Mouse (Mus musculus) stomach, postnatal 0 days (tissue): Measurements from ENCODE around the gene Acad11. TPM values are rescaled to one million over a fixed set of nuclear protein-coding genes. Genes with fewer than 3 reads are reported as not detected.

Source experiments
- ATAC-seq: fragments of 200-750 bp; cut with Nextera tagmentation; 2 replicates; pipeline ENCODE4 v1.8.0; 2017; ENCODE audit not compliant: low FRiP score, low TSS enrichment
- DNase-seq: peaks from one replicate; pipeline ENCODE4 v3.0.0-alpha.2; 2016; ENCODE audit warnings: low spot score
- H3K27ac ChIP-seq: fragments of 300-500 bp; sonication (generic); replicated peaks from 2 replicates; pipeline ENCODE4 v1.5.1; 2014; ENCODE audit warnings: mild to moderate bottlenecking, control low read depth
- H3K27me3 ChIP-seq: fragments of 300-500 bp; sonication (generic); 2 replicates; pipeline ENCODE4 v1.6.1; 2014; ENCODE audit warnings: low read length; ENCODE audit not compliant: control insufficient read depth, insufficient read depth
- H3K36me3 ChIP-seq: fragments of 300-500 bp; sonication (generic); 2 replicates; pipeline ENCODE4 v1.6.1; 2014; ENCODE audit warnings: low read length, mixed read lengths; ENCODE audit not compliant: control insufficient read depth, insufficient read depth
- H3K4me1 ChIP-seq: fragments of 300-500 bp; sonication (generic); replicated peaks from 2 replicates; pipeline ENCODE4 v1.6.1; 2014; ENCODE audit warnings: antibody characterized with exemption; ENCODE audit not compliant: control insufficient read depth, insufficient read depth
- H3K4me2 ChIP-seq: fragments of 300-500 bp; sonication (generic); replicated peaks from 2 replicates; pipeline ENCODE4 v1.6.1; 2014; ENCODE audit warnings: low read depth, mild to moderate bottlenecking, control low read depth, moderate library complexity
- H3K4me3 ChIP-seq: fragments of 300-500 bp; sonication (generic); 2 replicates; pipeline ENCODE4 v1.5.1; 2014; ENCODE audit warnings: low read depth, low read length, control low read depth
- H3K9ac ChIP-seq: fragments of 300-500 bp; sonication (generic); 2 replicates; pipeline ENCODE4 v1.6.1; 2014; ENCODE audit warnings: mild to moderate bottlenecking, low read length, control low read depth, mixed read lengths
- H3K9me3 ChIP-seq: fragments of 300-500 bp; sonication (generic); 2 replicates; pipeline ENCODE4 v1.6.1; 2016; ENCODE audit warnings: low read length; ENCODE audit not compliant: control insufficient read depth
- CTCF ChIP-seq: IDR thresholded peaks from 2 replicates; pipeline ENCODE4 v1.5.1; 2016; ENCODE audit warnings: antibody characterized with exemption, low read depth, mild to moderate bottlenecking, moderate library complexity
- EP300 ChIP-seq: optimal IDR thresholded peaks from 2 replicates; pipeline ENCODE3; 2016; ENCODE audit warnings: antibody characterized with exemption
- WGBS: fragments of 180-500 bp; shearing (Covaris S2); extraction: QIAGEN DNeasy Blood & Tissue Kit; methylation state at CpG from one replicate; pipeline ENCODE4 v1.1.7; 2014; 5-methylcytosine and 5-hydroxymethylcytosine counted together
- polyA plus RNA-seq: library from polyadenylated mRNA; unstranded; fragments of >200 nt; fragmentation: Nextera tagmentation; extraction: Ambion mirVana; gene quantifications from 2 replicates; pipeline ENCODE4 v1.2.1, GENCODE M21; 2015

Gene Acad11
- polyA plus RNA-seq, 1 experiment from 2014 or later, result 24.2 TPM

DNA sequence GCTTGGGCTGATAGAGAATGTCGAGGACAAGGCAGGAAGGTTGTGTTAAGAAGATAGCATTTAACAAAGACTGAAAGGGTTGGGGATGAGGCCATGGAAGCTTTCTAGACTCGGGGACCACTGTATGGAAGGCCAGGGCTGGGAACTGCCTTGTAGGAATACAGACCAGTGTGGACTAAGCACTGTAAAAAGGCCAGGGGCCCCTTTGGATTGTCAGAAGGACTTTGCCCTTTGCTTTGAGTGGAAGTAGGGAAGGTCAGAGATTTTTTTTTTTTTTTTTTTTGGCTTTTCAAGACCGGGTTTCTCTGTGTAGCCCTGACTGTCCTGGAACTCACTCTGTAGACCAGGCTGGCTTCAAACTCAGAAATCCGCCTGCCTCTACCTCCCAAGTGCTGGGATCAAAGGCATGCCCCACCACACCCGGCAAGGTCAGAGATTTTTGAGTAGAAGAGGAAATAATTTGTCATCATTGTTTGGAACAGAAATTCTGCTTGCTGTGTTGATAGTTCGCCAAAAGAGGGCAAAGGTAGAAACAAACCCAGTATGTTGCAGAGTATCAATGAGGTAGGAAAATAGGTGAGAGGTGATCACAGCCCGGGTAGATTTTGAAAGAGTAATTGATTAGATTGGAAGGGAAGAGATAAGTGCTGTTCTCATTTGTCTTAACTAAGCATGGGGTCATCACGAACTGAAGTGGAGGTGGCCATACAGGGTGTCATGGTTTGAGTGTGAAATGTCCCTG is 7.9 kb downstream of the Acad11 start:
- Histone ChIP-seq H3K4me2 (no peak overlapping the region), H3K9me3 (no peaks in the 10 kb centered on the region), H3K4me3 (no peak overlapping the region), H3K27me3 (no peaks in the 10 kb centered on the region), H3K4me1 (no peaks in the 10 kb centered on the region), H3K36me3 (no peaks in the 10 kb centered on the region), H3K9ac (no peak overlapping the region), H3K27ac (no peak overlapping the region)
- no peak for TF ChIP-seq CTCF
- no peak for TF ChIP-seq EP300
- DNase-seq (no peak), ATAC-seq (no peak; the same call in 1 of the 2 replicates)
- WGBS, result 66% methylated on average over 8 of the region's 8 CpGs

DNA sequence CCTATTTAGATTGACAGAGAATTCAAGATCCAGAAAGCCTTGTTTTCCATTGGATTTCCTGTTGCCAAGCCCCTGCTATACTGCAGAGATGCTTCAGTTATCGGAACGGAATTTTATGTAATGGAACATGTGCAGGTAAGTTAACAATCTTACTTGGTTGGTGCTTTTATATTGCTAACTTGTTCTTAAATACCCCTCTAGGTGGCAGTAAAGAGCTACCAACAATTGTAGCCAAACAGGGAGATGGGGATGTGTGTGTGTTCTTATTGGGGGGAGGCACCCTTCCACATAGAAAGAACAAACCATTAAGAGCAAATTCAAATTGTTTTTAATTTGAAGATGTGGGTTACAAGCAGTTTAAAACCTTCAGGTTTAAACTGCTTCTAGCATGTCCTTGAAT is 12.6 kb downstream of the Acad11 start:
- 69% methylated on average over 2 of the region's 2 CpGs for WGBS
- ATAC-seq (no peak), DNase-seq (no peak)
- Histone ChIP-seq H3K27ac (no peak overlapping the region), H3K27me3 (no peaks in the 10 kb centered on the region), H3K4me2 (no peak overlapping the region), H3K4me3 (no peak overlapping the region), H3K36me3 (no peaks in the 10 kb centered on the region), H3K4me1 (no peaks in the 10 kb centered on the region), H3K9me3 (no peaks in the 10 kb centered on the region), H3K9ac (no peak overlapping the region)
- TF ChIP-seq CTCF (peak; percentile 75), EP300 (no peak)

DNA sequence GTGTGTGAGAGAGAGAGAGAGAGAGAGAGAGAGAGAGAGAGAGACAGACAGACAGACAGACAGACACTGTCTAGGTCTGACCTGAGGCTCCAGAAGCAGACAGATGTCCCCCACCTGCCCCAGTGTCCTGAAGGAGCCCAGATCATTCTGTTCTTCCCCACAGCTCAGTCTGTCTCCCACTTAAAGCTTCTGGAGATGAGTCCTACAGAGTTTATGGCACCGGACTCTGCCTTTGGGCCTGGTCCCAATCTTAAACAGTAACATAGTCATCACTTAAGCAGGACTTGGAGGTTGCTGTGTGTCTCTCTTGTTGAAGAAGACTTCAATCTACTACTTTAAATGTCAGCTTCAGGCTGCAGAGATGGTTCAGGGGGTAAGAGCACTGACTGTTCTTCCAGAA is 15.6 kb downstream of the Acad11 start:
- H3K4me2 ChIP-seq, result no peak overlapping the region
- H3K4me1 ChIP-seq, result no peaks in the 10 kb centered on the region
- ATAC-seq (no peak), DNase-seq (no peak)
- 0 out of 2 replicates have a peak, but pooled peaks cover 3% of the 10 kb centered on the region for H3K36me3 ChIP-seq
- H3K9ac ChIP-seq, result no peak overlapping the region
- no peaks in the 10 kb centered on the region for H3K27me3 ChIP-seq
- no peak overlapping the region for H3K4me3 ChIP-seq
- TF ChIP-seq EP300, result no peak
- no peak for TF ChIP-seq CTCF
- 100% methylated on average over 1 of the region's 1 CpGs for WGBS
- no peaks in the 10 kb centered on the region for H3K9me3 ChIP-seq
- H3K27ac ChIP-seq, result no peak overlapping the region

DNA sequence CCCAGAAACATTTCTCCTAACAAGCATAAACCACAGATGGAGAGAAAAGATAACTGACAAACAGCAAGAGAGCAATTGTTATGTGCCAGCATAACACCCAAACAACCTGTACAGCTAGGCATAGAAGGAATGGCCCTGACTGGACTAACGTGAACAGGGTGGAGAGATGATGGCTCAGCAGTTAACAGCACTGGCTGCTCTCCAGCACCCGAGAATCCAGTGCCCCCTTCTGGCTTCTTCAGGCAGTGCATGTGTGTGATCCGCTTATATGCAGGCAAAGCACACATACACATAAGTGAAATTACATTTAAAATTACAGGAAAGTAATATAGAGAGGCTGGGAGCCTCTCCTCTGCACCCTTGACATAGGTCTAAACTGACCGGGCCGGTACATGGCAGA is 16.2 kb downstream of the Acad11 start:
- H3K4me3 ChIP-seq, result no peak overlapping the region
- DNase-seq, result peak; percentile 74
- H3K27ac ChIP-seq, result no peak overlapping the region
- peak; percentile 67; the same call in 1 of the 2 replicates for ATAC-seq
- no peaks in the 10 kb centered on the region for H3K27me3 ChIP-seq
- H3K4me2 ChIP-seq, result no peak overlapping the region
- H3K4me1 ChIP-seq, result no peaks in the 10 kb centered on the region
- 0 out of 2 replicates have a peak, but pooled peaks cover 6% of the 10 kb centered on the region for H3K36me3 ChIP-seq
- WGBS, result 56% methylated on average over 5 of the region's 5 CpGs
- no peaks in the 10 kb centered on the region for H3K9me3 ChIP-seq
- no peak overlapping the region for H3K9ac ChIP-seq
- TF ChIP-seq CTCF (peak; percentile 75), EP300 (no peak)

DNA sequence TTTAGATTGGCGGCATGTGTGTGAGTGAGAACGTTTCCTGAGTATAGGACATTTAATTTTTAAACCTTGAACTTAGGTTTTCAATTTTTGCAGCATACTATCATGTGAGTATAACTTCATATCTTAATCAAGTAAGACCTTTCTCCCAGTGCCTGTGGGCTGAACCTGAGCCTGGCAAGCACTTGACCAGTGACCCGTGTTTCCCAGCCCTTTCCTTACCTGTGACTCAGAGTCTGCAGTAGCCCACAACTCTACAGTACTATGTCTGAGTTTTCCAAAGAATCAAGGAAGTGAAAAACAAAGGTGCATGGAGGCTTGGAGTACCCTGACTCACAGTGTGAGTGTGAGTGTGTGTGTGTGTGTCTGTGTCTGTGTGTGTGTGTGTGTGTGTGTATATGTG is 16.9 kb downstream of the Acad11 start:
- TF ChIP-seq CTCF (no peak), EP300 (no peak)

DNA sequence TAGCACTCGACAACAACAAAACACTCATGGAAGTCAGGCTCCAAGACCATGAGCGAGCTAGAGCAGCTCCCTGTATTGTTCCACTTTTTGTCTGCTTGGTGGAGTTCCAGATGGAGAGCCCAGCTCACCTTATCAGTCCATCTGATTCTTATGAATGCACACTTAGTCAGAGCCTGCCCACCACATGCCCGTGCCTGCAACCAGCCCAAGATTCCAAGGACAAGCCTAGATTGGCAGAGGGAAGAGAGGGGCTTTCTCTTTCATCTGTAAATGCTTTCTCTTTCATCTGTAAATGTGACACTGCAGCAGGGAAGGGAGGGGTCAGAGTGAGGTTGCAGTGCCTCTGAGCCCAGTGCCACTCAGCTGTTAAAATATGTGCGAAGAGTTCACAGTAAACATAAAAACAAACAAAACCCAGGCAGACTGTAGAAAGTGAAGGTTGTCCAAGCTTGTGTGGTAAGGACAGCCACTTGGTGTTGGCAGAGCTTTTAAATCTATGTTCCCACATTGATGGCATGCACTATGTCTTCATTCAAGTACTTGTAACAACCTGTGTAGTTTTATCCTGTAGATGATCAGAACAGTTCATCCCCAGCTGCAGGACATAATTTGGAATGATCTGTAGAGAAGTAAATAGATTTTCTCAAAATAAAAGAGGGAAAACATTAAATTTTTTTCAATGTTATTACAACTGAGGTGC is 22.7 kb downstream of the Acad11 start:
- no peaks in the 10 kb centered on the region for H3K9me3 ChIP-seq
- H3K9ac ChIP-seq, result no peak overlapping the region
- H3K27ac ChIP-seq, result peak overlapping the region; percentile 63
- no peak overlapping the region for H3K4me3 ChIP-seq
- TF ChIP-seq EP300, result peak; percentile 57
- TF ChIP-seq CTCF, result no peak
- WGBS, result 48% methylated on average over 4 of the region's 4 CpGs
- no peaks in the 10 kb centered on the region; the same call in 1 of the 2 replicates for H3K4me1 ChIP-seq
- DNase-seq, result no peak
- no peak overlapping the region for H3K4me2 ChIP-seq
- H3K27me3 ChIP-seq, result no peaks in the 10 kb centered on the region
- H3K36me3 ChIP-seq, result 0 out of 2 replicates have a peak, but pooled peaks cover 6% of the 10 kb centered on the region
- ATAC-seq, result peak; percentile 64

More for the DNA sequence above, 16.9 kb downstream of the Acad11 start:
- H3K27me3 ChIP-seq, result no peaks in the 10 kb centered on the region
- H3K4me2 ChIP-seq, result no peak overlapping the region
- H3K27ac ChIP-seq, result no peak overlapping the region
- no peaks in the 10 kb centered on the region for H3K9me3 ChIP-seq
- no peaks in the 10 kb centered on the region for H3K4me1 ChIP-seq
- H3K36me3 ChIP-seq, result 0 out of 2 replicates have a peak, but pooled peaks cover 6% of the 10 kb centered on the region
- peak; percentile 87 for ATAC-seq
- DNase-seq, result peak; percentile 22
- no peak overlapping the region for H3K9ac ChIP-seq
- WGBS, result 66% methylated on average over 3 of the region's 3 CpGs
- H3K4me3 ChIP-seq, result no peak overlapping the region
